Mouse (Mus musculus) lung, adult 2 months (tissue): Measurements from ENCODE around the gene Gse1. TPM values are rescaled to one million over a fixed set of nuclear protein-coding genes. Genes with fewer than 3 reads are reported as not detected.

Experiments used
- DNase-seq: peaks from one replicate; pipeline ENCODE4 v3.0.0; 2022
- H3K4me1 ChIP-seq: fragments of 200-500 bp; 2 replicates; pipeline ENCODE4 v1.6.1; 2011; ENCODE audit warnings: low read length; ENCODE audit not compliant: control insufficient read depth, insufficient read depth
- H3K4me3 ChIP-seq: fragments of 200-500 bp; replicated peaks from 2 replicates; pipeline ENCODE3; 2011; ENCODE audit warnings: low read depth, mild to moderate bottlenecking, control low read depth, low read length; ENCODE audit errors: extremely low read depth
- CTCF ChIP-seq: fragments of 200-500 bp; IDR thresholded peaks from 2 replicates; pipeline ENCODE4 v1.5.1; 2011; ENCODE audit warnings: mild to moderate bottlenecking, low read length, control low read depth; ENCODE audit not compliant: insufficient read depth
- POLR2A ChIP-seq: fragments of 200-500 bp; IDR thresholded peaks from 2 replicates; pipeline ENCODE4 v1.6.1; 2011; ENCODE audit warnings: low read depth, mild to moderate bottlenecking, control low read depth, low read length, borderline replicate concordance; ENCODE audit errors: extremely low read depth
- WGBS: fragments of 180-500 bp; shearing (Covaris S2); methylation state at CpG from one replicate; pipeline ENCODE4 v1.1.7; 2018; 5-methylcytosine and 5-hydroxymethylcytosine counted together
- polyA plus RNA-seq: library from polyadenylated mRNA; depleted of rRNA; stranded (reverse); fragments of >200 nt; gene quantifications from 2 replicates; pipeline ENCODE4 v1.2.3, GENCODE M21; 2012

The Gse1 gene
- polyA plus RNA-seq, 1 experiment, result 35.6 TPM

- no peak for TF ChIP-seq POLR2A
- TF ChIP-seq CTCF, result no peak
- WGBS, result 61% methylated on average over 6 of the region's 6 CpGs
- no peak for DNase-seq
- Histone ChIP-seq H3K4me3 (no peak overlapping the region), H3K4me1 (peaks cover 21% of the 10 kb centered on the region)
Observed at GRCm38 (mm10) chr8:120189440-120189839, 38.8 kb upstream of the Gse1 start.

DNA sequence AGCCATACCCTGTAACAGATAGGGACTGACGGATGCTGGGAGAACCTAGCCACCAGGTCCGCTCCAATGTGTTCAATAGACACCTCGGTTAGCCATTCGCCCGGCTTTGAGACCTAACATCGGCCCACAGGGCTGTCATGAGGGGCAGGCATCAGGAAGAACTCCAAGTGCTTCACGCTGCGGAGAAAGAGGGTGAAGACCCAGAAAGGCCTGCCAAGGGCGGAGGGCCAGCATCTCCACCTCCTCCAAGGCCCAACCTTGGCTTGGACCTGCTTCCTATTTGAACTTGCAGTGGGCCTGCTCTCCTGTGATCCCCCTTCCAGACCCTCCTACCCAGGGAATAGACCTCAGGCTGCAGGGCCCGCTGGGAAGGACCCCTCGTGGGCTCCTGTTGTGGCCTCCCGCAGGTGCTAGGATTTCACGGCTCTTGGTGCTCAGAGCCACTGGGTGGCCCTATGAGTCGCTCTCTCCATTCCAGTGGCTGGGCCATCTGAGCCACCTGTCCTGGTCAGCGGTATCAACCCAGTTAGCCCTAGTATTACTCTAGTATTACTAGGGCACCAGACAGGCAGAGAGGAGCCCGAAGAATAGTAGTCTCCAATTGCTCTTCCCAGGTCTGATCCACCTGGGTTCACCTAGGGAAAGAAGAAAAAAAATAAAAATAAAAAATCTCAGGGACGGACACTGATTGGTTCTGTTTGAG lies 38.0 kb upstream of the Gse1 start:
- no peak overlapping the region for H3K4me3 ChIP-seq
- peaks cover 21% of the 10 kb centered on the region for H3K4me1 ChIP-seq
- WGBS, result 83% methylated on average over 17 of the region's 17 CpGs
- no peak for DNase-seq
- TF ChIP-seq CTCF, result no peak
- TF ChIP-seq POLR2A, result no peak

GRCm38 (mm10) chr8:120190810-120191413 lies 37.3 kb upstream of the Gse1 start:
- no peak for TF ChIP-seq CTCF
- peak; percentile 94 for DNase-seq
- H3K4me3 ChIP-seq, result peak overlapping the region; percentile 20
- peaks cover 16% of the 10 kb centered on the region for H3K4me1 ChIP-seq
- WGBS, result 27% methylated on average over 20 of the region's 20 CpGs

- no peak overlapping the region for H3K4me3 ChIP-seq
- H3K4me1 ChIP-seq, result peaks cover 13% of the 10 kb centered on the region
- TF ChIP-seq POLR2A, result no peak
- no peak for TF ChIP-seq CTCF
- WGBS, result 57% methylated on average over 5 of the region's 5 CpGs
- no peak for DNase-seq
Observed at GRCm38 (mm10) chr8:120191633-120192032, 36.6 kb upstream of the Gse1 start.

DNA sequence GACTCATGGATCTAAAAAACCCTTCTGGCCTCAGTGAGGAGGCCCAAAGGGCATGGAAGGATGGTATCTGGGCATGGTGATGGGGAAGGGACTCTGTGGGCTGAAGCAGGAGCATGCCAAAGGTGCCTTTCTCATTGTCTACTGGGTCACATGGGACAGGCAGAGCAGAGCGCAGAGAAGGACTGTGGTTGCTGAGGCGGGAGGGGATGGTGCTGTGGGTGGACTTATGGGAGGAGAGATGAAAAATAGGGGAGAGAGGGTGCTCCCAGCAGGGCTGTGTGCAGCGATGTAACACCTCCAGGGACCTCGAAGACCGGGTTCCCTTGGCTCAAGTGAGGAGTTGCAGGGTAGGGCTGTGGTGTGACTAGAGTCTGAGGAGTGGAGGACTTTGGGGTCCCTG lies 36.1 kb upstream of the Gse1 start:
- 94% methylated on average over 5 of the region's 5 CpGs for WGBS
- DNase-seq, result no peak
- H3K4me3 ChIP-seq, result no peak overlapping the region
- H3K4me1 ChIP-seq, result peaks cover 12% of the 10 kb centered on the region
- TF ChIP-seq CTCF (no peak), POLR2A (no peak)

DNA sequence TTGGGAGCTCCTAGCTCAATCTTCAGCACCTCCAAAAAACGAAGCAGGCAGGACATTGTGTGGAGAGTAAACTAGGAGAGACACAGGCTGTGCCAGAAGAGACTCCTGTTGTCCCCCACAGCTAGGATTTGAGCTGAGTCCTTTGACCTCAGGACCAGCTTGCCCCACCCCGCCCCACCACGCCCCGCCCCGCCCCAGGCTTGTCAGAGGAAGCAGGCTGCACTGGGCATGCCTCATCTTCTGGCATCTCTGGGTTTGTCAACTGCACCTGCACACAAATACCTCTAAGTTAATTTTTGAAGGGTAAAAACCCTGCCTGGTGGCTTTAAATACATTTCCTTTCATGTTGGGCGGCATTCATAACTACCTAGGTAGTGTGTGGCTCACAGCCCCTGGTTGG lies 26.9 kb upstream of the Gse1 start:
- peaks cover 7% of the 10 kb centered on the region; the same call in 1 of the 2 replicates for H3K4me1 ChIP-seq
- TF ChIP-seq POLR2A (no peak), CTCF (no peak)
- WGBS, result 83% methylated on average over 6 of the region's 6 CpGs
- no peak overlapping the region for H3K4me3 ChIP-seq
- no peak for DNase-seq

GRCm38 (mm10) chr8:120202546-120202945 lies 25.7 kb upstream of the Gse1 start:
- no peak for DNase-seq
- Histone ChIP-seq H3K4me1 (peaks cover 7% of the 10 kb centered on the region; the same call in 1 of the 2 replicates), H3K4me3 (no peak overlapping the region)
- 56% methylated on average over 3 of the region's 3 CpGs for WGBS
- no peak for TF ChIP-seq CTCF
- TF ChIP-seq POLR2A, result no peak

- no peak overlapping the region for H3K4me3 ChIP-seq
- WGBS, result 43% methylated on average over 7 of the region's 7 CpGs
- DNase-seq, result no peak
- no peak for TF ChIP-seq CTCF
- no peak for TF ChIP-seq POLR2A
- peaks cover 7% of the 10 kb centered on the region; the same call in 1 of the 2 replicates for H3K4me1 ChIP-seq
Observed at GRCm38 (mm10) chr8:120204736-120205360, 23.4 kb upstream of the Gse1 start.

GRCm38 (mm10) chr8:120205916-120206315 lies 22.3 kb upstream of the Gse1 start:
- Histone ChIP-seq H3K4me1 (peaks cover 7% of the 10 kb centered on the region; the same call in 1 of the 2 replicates), H3K4me3 (no peak overlapping the region)
- DNase-seq, result no peak
- no peak for TF ChIP-seq POLR2A
- TF ChIP-seq CTCF, result no peak
- WGBS, result 56% methylated on average over 9 of the region's 9 CpGs
